Mouse (Mus musculus): ENCODE measurements around the gene C1ra.
"Not testable (repeated sequence)": the region's sequence is repeated elsewhere in the genome, so short reads cannot be mapped to it uniquely, and the experiment has no call there.

GRCm38 (mm10) chr6:124547979-124548378, 35.8 kb downstream of the C1ra start:
- TF ChIP-seq CTCF (conservative IDR thresholded peaks at IDR 0.05; ENCODE audit: low read length); POU5F1 (IDR thresholded peaks at IDR 0.05; ENCODE audit: borderline replicate concordance, low read length): not testable (repeated sequence)
